Mouse (Mus musculus) CH12.LX (cell line): Measurements from ENCODE around the gene Itgad. TPM values are rescaled to one million over a fixed set of nuclear protein-coding genes. Genes with fewer than 3 reads are reported as not detected.
A peak's percentile ranks its signal among the peaks of the same experiment; 100 is the strongest.

Experiments used
- DNase-seq: peaks from one replicate; pipeline ENCODE4 v3.0.0-alpha.2; 2013; ENCODE audit errors: extremely low read depth
- H3K27ac ChIP-seq: 2 replicates; pipeline ENCODE4 v1.5.1; 2012; ENCODE audit warnings: low read depth, mild to moderate bottlenecking, control low read depth, moderate library complexity; ENCODE audit not compliant: insufficient read depth
- H3K27me3 ChIP-seq: replicated peaks from 2 replicates; pipeline ENCODE3; 2012; ENCODE audit warnings: inconsistent platforms
- H3K36me3 ChIP-seq, 2 experiments: replicated peaks in 1 of 2; 2 replicates each; pipeline versions ENCODE3 to v1.6.1; 2012; ENCODE audit warnings: inconsistent platforms in 1 of 2, low read length in 1 of 2, mild to moderate bottlenecking in 1 of 2, mixed read lengths in 1 of 2, moderate library complexity in 1 of 2; ENCODE audit not compliant: control insufficient read depth in 1 of 2, insufficient read depth in 1 of 2
- H3K4me1 ChIP-seq, 2 experiments: 2 replicates each; pipeline ENCODE4 v1.6.1; 2012; ENCODE audit warnings: inconsistent platforms in 1 of 2, moderate library complexity in 1 of 2; ENCODE audit not compliant: insufficient read depth in 2 of 2, control insufficient read depth in 1 of 2
- H3K4me2 ChIP-seq: 2 replicates; pipeline ENCODE4 v1.6.1; 2012; ENCODE audit warnings: low read depth, mild to moderate bottlenecking, control low read depth; ENCODE audit not compliant: poor library complexity, insufficient read depth, severe bottlenecking
- H3K4me3 ChIP-seq, 3 experiments: fragments of 150-350 bp in 1 of 3; sonication (generic) in 1 of 3; replicated peaks in 1 of 3; 2 replicates each; pipeline versions ENCODE3 to v1.5.1; 2011 to 2012; ENCODE audit warnings: low read depth in 2 of 3, low read length in 2 of 3, mild to moderate bottlenecking in 2 of 3, moderate library complexity in 2 of 3, control low read depth in 1 of 3, improper control_type of control experiment in 1 of 3, inconsistent platforms in 1 of 3, mixed read lengths in 1 of 3; ENCODE audit not compliant: poor library complexity in 1 of 3
- H3K79me2 ChIP-seq: replicated peaks from 2 replicates; pipeline ENCODE4 v1.6.1; 2012; ENCODE audit warnings: mild to moderate bottlenecking, moderate library complexity; ENCODE audit not compliant: control insufficient read depth, poor library complexity, insufficient read depth, severe bottlenecking; ENCODE audit errors: extremely low read depth
- H3K9ac ChIP-seq: 2 replicates; pipeline ENCODE4 v1.6.1; 2012; ENCODE audit warnings: low read depth, mild to moderate bottlenecking, control low read depth, moderate library complexity; ENCODE audit not compliant: insufficient read depth
- H3K9me3 ChIP-seq: replicated peaks from 2 replicates; pipeline ENCODE3; 2012; ENCODE audit warnings: low read length, inconsistent platforms, mixed read lengths
- CHD1 ChIP-seq: IDR thresholded peaks from 2 replicates; pipeline ENCODE4 v1.6.1; 2012; ENCODE audit warnings: low read depth, low read length, improper control_type of control experiment, inconsistent platforms
- E2F4 ChIP-seq: IDR thresholded peaks from 2 replicates; pipeline ENCODE4 v1.6.1; 2011; ENCODE audit warnings: low read depth, low read length, improper control_type of control experiment; ENCODE audit not compliant: insufficient replicate concordance
- EP300 ChIP-seq: IDR thresholded peaks from 2 replicates; pipeline ENCODE4 v1.6.1; 2011; ENCODE audit warnings: low read length, improper control_type of control experiment
- GABPA ChIP-seq: IDR thresholded peaks from 2 replicates; pipeline ENCODE4 v1.6.1; 2012; ENCODE audit warnings: low read depth, low read length, improper control_type of control experiment, inconsistent platforms; ENCODE audit not compliant: insufficient replicate concordance
- HCFC1 ChIP-seq: IDR thresholded peaks from 2 replicates; pipeline ENCODE4 v1.6.1; 2012; ENCODE audit warnings: low read depth, mild to moderate bottlenecking, inconsistent platforms, low read length, improper control_type of control experiment
- IRF4 ChIP-seq: IDR thresholded peaks from 2 replicates; pipeline ENCODE4 v1.6.1; 2014; ENCODE audit warnings: low read depth, mild to moderate bottlenecking, inconsistent platforms, low read length, improper control_type of control experiment
- JUN ChIP-seq: IDR thresholded peaks from 2 replicates; pipeline ENCODE4 v1.6.1; 2011; ENCODE audit warnings: low read depth, mild to moderate bottlenecking, low read length, improper control_type of control experiment, moderate library complexity; ENCODE audit not compliant: insufficient read depth
- MAX ChIP-seq: IDR thresholded peaks from 2 replicates; pipeline ENCODE4 v1.6.1; 2011; ENCODE audit warnings: low read length, improper control_type of control experiment
- MAZ ChIP-seq: IDR thresholded peaks from 2 replicates; pipeline ENCODE4 v1.6.1; 2012; ENCODE audit warnings: low read depth, mild to moderate bottlenecking, inconsistent platforms, low read length, improper control_type of control experiment, moderate library complexity
- MEF2A ChIP-seq: IDR thresholded peaks from 2 replicates; pipeline ENCODE4 v1.6.1; 2014; ENCODE audit warnings: low read depth, mild to moderate bottlenecking, inconsistent platforms, low read length, improper control_type of control experiment, borderline replicate concordance
- MXI1 ChIP-seq: IDR thresholded peaks from 2 replicates; pipeline ENCODE4 v1.6.1; 2011; ENCODE audit warnings: mild to moderate bottlenecking, low read depth, low read length, improper control_type of control experiment
- MYC ChIP-seq: IDR thresholded peaks from 2 replicates; pipeline ENCODE4 v1.6.1; 2011; ENCODE audit warnings: low read depth, mild to moderate bottlenecking, improper control_type of control experiment, low read length
- NELFE ChIP-seq: IDR thresholded peaks from 2 replicates; pipeline ENCODE4 v1.6.1; 2011; ENCODE audit warnings: low read depth, low read length, improper control_type of control experiment
- NRF1 ChIP-seq: IDR thresholded peaks from 2 replicates; pipeline ENCODE4 v1.6.1; 2014; ENCODE audit warnings: low read depth, mild to moderate bottlenecking, inconsistent platforms, low read length, improper control_type of control experiment, moderate library complexity
- POLR2A ChIP-seq: IDR thresholded peaks from 2 replicates; pipeline ENCODE4 v1.6.1; 2011; ENCODE audit warnings: low read depth, mild to moderate bottlenecking, improper control_type of control experiment, low read length
- POLR2AphosphoS2 ChIP-seq: IDR thresholded peaks from 2 replicates; pipeline ENCODE4 v1.6.1; 2011; ENCODE audit warnings: low read depth, low read length, improper control_type of control experiment
- SIN3A ChIP-seq: IDR thresholded peaks from 2 replicates; pipeline ENCODE4 v1.6.1; 2012; ENCODE audit warnings: low read length, improper control_type of control experiment, inconsistent platforms
- TCF12 ChIP-seq: IDR thresholded peaks from 2 replicates; pipeline ENCODE4 v1.6.1; 2014; ENCODE audit warnings: low read depth, mild to moderate bottlenecking, inconsistent platforms, low read length, improper control_type of control experiment
- UBTF ChIP-seq: IDR thresholded peaks from 2 replicates; pipeline ENCODE4 v1.6.1; 2012; ENCODE audit warnings: low read depth, mild to moderate bottlenecking, inconsistent platforms, low read length, improper control_type of control experiment, moderate library complexity
- USF1 ChIP-seq: IDR thresholded peaks from 2 replicates; pipeline ENCODE4 v1.6.1; 2014; ENCODE audit warnings: low read depth, mild to moderate bottlenecking, inconsistent platforms, low read length, improper control_type of control experiment
- USF2 ChIP-seq: conservative IDR thresholded peaks from 2 replicates; pipeline ENCODE4 v1.6.1; 2011; ENCODE audit warnings: low read depth, low read length, improper control_type of control experiment
- ZKSCAN1 ChIP-seq: IDR thresholded peaks from 2 replicates; pipeline ENCODE4 v1.6.1; 2012; ENCODE audit warnings: low read depth, inconsistent platforms, low read length, improper control_type of control experiment, borderline replicate concordance
- ZMIZ1 ChIP-seq: IDR thresholded peaks from 2 replicates; pipeline ENCODE4 v1.6.1; 2012; ENCODE audit warnings: low read depth, mild to moderate bottlenecking, inconsistent platforms, low read length, improper control_type of control experiment
- ZNF384 ChIP-seq: IDR thresholded peaks from 2 replicates; pipeline ENCODE4 v1.6.1; 2012; ENCODE audit warnings: low read depth, low read length, improper control_type of control experiment, inconsistent platforms
- dilution Hi-C: fragments of 300-500 bp; cut with MboI; formaldehyde crosslinking; loops from 2 replicates; pipeline ENCODE4 v1.14.3; 2020; ENCODE audit warnings: low sequenced_read_pairs; ENCODE audit not compliant: extremely low pct_unique_long_range_greater_than_20kb, extremely low pct_ligation_motif_present
- in situ Hi-C: fragments of 300-500 bp; cut with MboI; formaldehyde crosslinking; loops from 3 replicates; pipeline ENCODE4 v1.14.3; 2019; ENCODE audit warnings: low sequenced_read_pairs, low pct_ligation_motif_present, low pct_unique_long_range_greater_than_20kb, mixed read lengths
- polyA plus RNA-seq: library from polyadenylated mRNA; unstranded; fragments of >175 nt; gene quantifications from 2 replicates; pipeline ENCODE4 v1.2.1, GENCODE M21; 2012; ENCODE audit warnings: low read depth; ENCODE audit not compliant: insufficient read length
- total RNA-seq, 2 experiments: library from RNA; depleted of rRNA; stranded (reverse); fragments of 300-350 nt in 1 of 2; fragments of >200 nt in 1 of 2; gene quantifications; 2 replicates each; pipeline ENCODE4 v1.2.3; 2012 to 2014

The Itgad gene
- total and polyA plus RNA-seq, 3 experiments = not detected

DNA sequence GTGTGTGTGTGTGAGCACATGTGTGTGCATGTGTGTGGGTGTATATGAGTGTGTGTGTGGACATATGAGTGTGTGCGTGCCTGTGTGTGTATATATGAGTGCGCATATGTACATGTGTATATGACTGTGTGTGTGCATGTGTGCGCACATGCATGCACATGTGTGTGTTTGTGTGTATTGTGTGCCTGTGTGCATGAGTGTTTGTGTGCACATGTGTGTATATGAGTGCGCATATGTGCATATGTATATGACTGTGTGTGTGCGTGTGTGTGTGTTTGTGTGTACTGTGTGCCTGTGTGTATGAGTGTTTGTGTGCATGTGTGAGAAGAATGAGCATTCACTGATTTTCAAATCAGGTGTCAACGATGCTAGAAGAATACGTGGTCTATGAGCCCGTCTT lies 50.0 kb downstream of the Itgad start:
- dilution Hi-C loops = no loop called here
- Histone ChIP-seq H3K4me2 (no peak overlapping the region), H3K79me2 (no peaks in the 10 kb centered on the region), H3K9me3 (no peaks in the 10 kb centered on the region), H3K4me3 (no peak overlapping the region), H3K36me3 (no peaks in the 10 kb centered on the region), H3K4me1 (no peaks in the 10 kb centered on the region; a peak in 1 of 4 replicates), H3K9ac (no peak overlapping the region), H3K27me3 (peaks cover 24% of the 10 kb centered on the region), H3K27ac (no peak overlapping the region)
- in situ Hi-C loops = loop anchor here (10.0 kb wide), 1 partner anchor 209 kb away; the partner anchor contains the start of gene Pycard
- TF ChIP-seq E2F4 (no peak), MYC (no peak), IRF4 (no peak), HCFC1 (no peak), UBTF (no peak), JUN (no peak), MAZ (no peak), NRF1 (no peak)
- no peak for DNase-seq

- H3K27me3 ChIP-seq = peaks cover 19% of the 10 kb centered on the region
- peak overlapping the region in 1 of 3 experiments; percentile 23 for H3K4me3 ChIP-seq
- H3K9me3 ChIP-seq = no peaks in the 10 kb centered on the region
- TF ChIP-seq NELFE = no peak
- H3K79me2 ChIP-seq = no peaks in the 10 kb centered on the region
- H3K4me1 ChIP-seq = no peaks in the 10 kb centered on the region; a peak in 1 of 4 replicates
- in situ Hi-C loops (loop anchor here (10.0 kb wide), 1 partner anchor 211 kb away; the partner anchor contains the start of gene Pycard), dilution Hi-C loops (no loop called here)
- H3K36me3 ChIP-seq = no peaks in the 10 kb centered on the region
- H3K27ac ChIP-seq = no peak overlapping the region
- H3K4me2 ChIP-seq = no peak overlapping the region
- DNase-seq = no peak
- H3K9ac ChIP-seq = peak overlapping the region; percentile 29
Measured at GRCm38 (mm10) chr7:128205695-128206094, 51.5 kb downstream of the Itgad start.

- TF ChIP-seq TCF12 = no peak
- no peak for TF ChIP-seq POLR2AphosphoS2
- TF ChIP-seq NRF1 = no peak
- no peak for TF ChIP-seq MAX
- TF ChIP-seq USF2 = no peak
- TF ChIP-seq E2F4 = no peak
- TF ChIP-seq ZNF384 = no peak
- TF ChIP-seq MXI1 = no peak
- TF ChIP-seq MYC = no peak
- no peak for TF ChIP-seq POLR2A
- no peak for TF ChIP-seq GABPA
- TF ChIP-seq HCFC1 = no peak
- no peak for TF ChIP-seq EP300
- TF ChIP-seq SIN3A = no peak
- TF ChIP-seq UBTF = no peak
- no peak for TF ChIP-seq CHD1
- TF ChIP-seq ZMIZ1 = no peak
- TF ChIP-seq USF1 = no peak
- no peak for TF ChIP-seq ZKSCAN1
- TF ChIP-seq MEF2A = no peak
- no peaks in the 10 kb centered on the region for H3K9me3 ChIP-seq
- H3K27me3 ChIP-seq = peaks cover 18% of the 10 kb centered on the region
- peak within 1 kb of the TSS in 1 of 3 experiments; percentile 23 for H3K4me3 ChIP-seq
- H3K4me2 ChIP-seq = 0 out of 2 replicates have a peak within 1 kb of the TSS, but pooled peaks have one; percentile 18
- no peak for DNase-seq
- no peaks in the 10 kb centered on the region; a peak in 1 of 4 replicates for H3K4me1 ChIP-seq
- dilution Hi-C loops = no loop called here
- peak within 1 kb of the TSS; percentile 29 for H3K9ac ChIP-seq
- H3K27ac ChIP-seq = no peak within 1 kb of the TSS
- H3K79me2 ChIP-seq = no peaks in the 10 kb centered on the region
- in situ Hi-C loops = loop anchor here (10.0 kb wide), 1 partner anchor 211 kb away; the partner anchor contains the start of gene Pycard
- no peaks in the 10 kb centered on the region for H3K36me3 ChIP-seq
Measured at GRCm38 (mm10) chr7:128206152-128206551, 52.0 kb downstream of the Itgad start, which contains the start of gene Cox6a2. TSS of gene Cox6a2 (minus strand) at chr7:128206387.
